Mouse (Mus musculus): Measurements from ENCODE around the gene Fry.

- no peak for TF ChIP-seq POLR2A (IDR thresholded peaks at IDR 0.05; ENCODE audit: extremely low read depth, insufficient read depth, low read length)
- TF ChIP-seq CTCF (IDR thresholded peaks at IDR 0.05; ENCODE audit: extremely low read depth, insufficient read depth, low read length) = no peak
These were observed 392.2 kb downstream of the Fry start for GRCm38 (mm10) chr5:150510451-150511225.
